Mouse (Mus musculus) liver, postnatal 0 days (tissue): ENCODE data around the gene Dnaic1.

Experiments
- CTCF ChIP-seq: sonication (generic); IDR thresholded peaks from 2 replicates; pipeline ENCODE4 v1.5.1; 2016; ENCODE audit warnings: antibody characterized with exemption, low read depth
- EP300 ChIP-seq: IDR thresholded peaks from 2 replicates; pipeline ENCODE4 v1.6.1; 2016; ENCODE audit warnings: antibody characterized with exemption, low read depth, mild to moderate bottlenecking

DNA sequence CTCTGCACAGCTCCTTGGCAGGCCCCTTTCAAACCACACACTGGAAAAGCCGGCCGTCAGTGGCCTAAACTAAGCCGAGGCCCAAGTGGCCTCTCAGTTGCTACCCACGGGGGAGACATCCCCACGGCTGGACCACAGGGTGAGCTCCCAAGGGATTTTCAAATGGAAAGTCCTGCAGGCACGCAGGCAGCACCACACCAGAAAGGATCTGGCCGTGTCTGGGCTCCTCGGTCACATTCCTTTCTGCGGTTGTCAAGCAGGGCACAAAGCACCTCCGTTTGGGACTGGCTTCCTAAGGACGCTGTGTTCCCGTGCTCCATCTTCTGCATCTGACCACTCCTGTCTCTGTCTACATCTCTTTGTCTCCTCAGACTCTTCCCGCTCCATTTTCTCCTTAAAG lies 42.5 kb upstream of the Dnaic1 start:
- TF ChIP-seq CTCF (no peak), EP300 (no peak)
